Comparison of ENCODE assay signal across 29 mouse cellular contexts in genomic region chr4:123137551-123137950, GRCm38 (mm10). TPM values are rescaled to one million over a fixed set of nuclear protein-coding genes. Genes with fewer than 3 reads are reported as not detected.
"Had no signal": no experiment of that assay in that cellular context is flagged by ENCODE, and none has a peak within 500 bp of the region (broad histone marks: within the 10 kb centered on the region; RNA-seq: fewer than 3 reads in every experiment).

No protein-coding gene starts in this region.

- H3K9me3 ChIP-seq: heart, embryonic 13.5 days; heart, embryonic 15.5 days; hindbrain, embryonic 13.5 days; hindbrain, embryonic 15.5 days; kidney, embryonic 15.5 days had no signal

- H3K4me3 ChIP-seq: heart, adult 2 months; heart, embryonic 13.5 days; hindbrain, embryonic 13.5 days; hindbrain, embryonic 15.5 days; layer of hippocampus, adult 2 months; left cerebral cortex, adult 2 months had no signal

- H3K27me3 ChIP-seq: heart, embryonic 15.5 days; hindbrain, embryonic 15.5 days; kidney, embryonic 15.5 days had no signal

- H3K4me2 ChIP-seq: heart, embryonic 11.5 days had no signal

- H3K27ac ChIP-seq: heart, adult 2 months; heart, embryonic 13.5 days; heart, embryonic 15.5 days; hindbrain, embryonic 13.5 days; hindbrain, embryonic 15.5 days; hindbrain, postnatal 0 days; kidney, embryonic 15.5 days; kidney, postnatal 0 days; layer of hippocampus, adult 2 months; left cerebral cortex, adult 2 months had no signal

- DNase-seq: gastrocnemius, postnatal 14 days; gastrocnemius, postnatal 36 days; heart, adult 11 months; heart, adult 2 months; heart, postnatal 14 days; heart, postnatal 36 days; kidney, adult 11 months; kidney, adult 2 months; kidney, adult 9 months; kidney, postnatal 14 days; kidney, postnatal 36 days had no signal

- H3K9ac ChIP-seq: heart, embryonic 13.5 days; heart, embryonic 15.5 days; hindbrain, embryonic 13.5 days; hindbrain, embryonic 15.5 days; kidney, embryonic 15.5 days had no signal

- ATAC-seq: hindbrain, postnatal 0 days; intestine, embryonic 16.5 days had no signal

RNA-seq across cellular contexts. Expression of gene Oxct2b, which starts 21.5 kb away (rescaled TPM):
- total RNA-seq: gastrocnemius, adult 18-20 months; gastrocnemius, adult 8-10 months; gastrocnemius, postnatal 14 days; gastrocnemius, postnatal 36 days; heart, adult 2 months; heart, postnatal 14 days; heart, postnatal 36 days; hematopoietic stem cell, adult 5-6 weeks; layer of hippocampus, adult 2 months; layer of hippocampus, postnatal 25 days; liver, adult 2 months had no signal
- polyA plus RNA-seq: heart, embryonic 11.5 days; heart, embryonic 15.5 days; heart, postnatal 0 days; kidney, embryonic 15.5 days; liver, adult 2 months had no signal

RNA-seq across cellular contexts. Expression of gene Bmp8b, which starts 32.6 kb away (rescaled TPM):
- total RNA-seq: gastrocnemius, adult 18-20 months; gastrocnemius, adult 8-10 months; gastrocnemius, postnatal 14 days; gastrocnemius, postnatal 36 days; heart, adult 2 months; heart, postnatal 14 days; heart, postnatal 36 days; hematopoietic stem cell, adult 5-6 weeks; liver, adult 2 months had no signal
- polyA plus RNA-seq: heart, adult 2 months; heart, embryonic 11.5 days; hindbrain, embryonic 11.5 days had no signal

RNA-seq across cellular contexts. Expression of gene Hpcal4, which starts 45.5 kb away (rescaled TPM):
- total RNA-seq: gastrocnemius, adult 18-20 months; gastrocnemius, postnatal 36 days; hematopoietic stem cell, adult 5-6 weeks; liver, adult 2 months had no signal
- polyA plus RNA-seq: liver, adult 2 months had no signal
